Mouse (Mus musculus) MEL (cell line): Measurements from ENCODE around the gene Gm10964.

Experiments used
- CTCF ChIP-seq, 3 experiments: IDR thresholded peaks in 2 of 3; conservative IDR thresholded peaks in 1 of 3; 2 replicates each; pipeline ENCODE4 v1.5.1; 2011 to 2012; ENCODE audit warnings: low read length in 3 of 3, low read depth in 2 of 3, mild to moderate bottlenecking in 2 of 3, improper control_type of control experiment in 1 of 3, inconsistent platforms in 1 of 3, mixed read lengths in 1 of 3, moderate library complexity in 1 of 3; ENCODE audit not compliant: control insufficient read depth in 1 of 3, insufficient read depth in 1 of 3, poor library complexity in 1 of 3, severe bottlenecking in 1 of 3
- E2F4 ChIP-seq: IDR thresholded peaks from 2 replicates; pipeline ENCODE4 v1.6.1; 2011; ENCODE audit warnings: low read depth, low read length, improper control_type of control experiment, borderline replicate concordance
- EP300 ChIP-seq, 2 experiments: IDR thresholded peaks; 2 replicates each; pipeline ENCODE4 v1.6.1; 2011; ENCODE audit warnings: improper control_type of control experiment in 2 of 2, low read length in 2 of 2, low read depth in 1 of 2, mild to moderate bottlenecking in 1 of 2
- GATA1 ChIP-seq: IDR thresholded peaks from 2 replicates; pipeline ENCODE4 v1.6.1; 2011; ENCODE audit warnings: low read depth, low read length, improper control_type of control experiment
- HCFC1 ChIP-seq: IDR thresholded peaks from 2 replicates; pipeline ENCODE4 v1.6.1; 2012; ENCODE audit warnings: low read depth, mild to moderate bottlenecking, inconsistent platforms, low read length, improper control_type of control experiment, moderate library complexity
- KAT2A ChIP-seq: conservative IDR thresholded peaks from 2 replicates; pipeline ENCODE4 v1.6.1; 2012; ENCODE audit warnings: low read depth, low read length, improper control_type of control experiment, inconsistent platforms
- POLR2A ChIP-seq, 2 experiments: IDR thresholded peaks; 2 replicates each; pipeline ENCODE4 v1.6.1; 2011 to 2012; ENCODE audit warnings: low read length in 2 of 2, mild to moderate bottlenecking in 2 of 2, control low read depth in 1 of 2, improper control_type of control experiment in 1 of 2, low read depth in 1 of 2, moderate library complexity in 1 of 2; ENCODE audit not compliant: control insufficient read depth in 1 of 2, insufficient read depth in 1 of 2, poor library complexity in 1 of 2
- POLR2AphosphoS2 ChIP-seq: IDR thresholded peaks from 2 replicates; pipeline ENCODE4 v1.6.1; 2011; ENCODE audit warnings: low read length, improper control_type of control experiment
- TBP ChIP-seq: IDR thresholded peaks from 2 replicates; pipeline ENCODE4 v1.8.0; 2011; ENCODE audit warnings: low read depth, low read length, improper control_type of control experiment
- TCF12 ChIP-seq: IDR thresholded peaks from 2 replicates; pipeline ENCODE4 v1.6.1; 2014; ENCODE audit warnings: low read depth, mild to moderate bottlenecking, inconsistent platforms, low read length, improper control_type of control experiment, moderate library complexity
- USF1 ChIP-seq: IDR thresholded peaks from 2 replicates; pipeline ENCODE4 v1.6.1; 2014; ENCODE audit warnings: low read depth, mild to moderate bottlenecking, inconsistent platforms, low read length, improper control_type of control experiment, moderate library complexity

DNA sequence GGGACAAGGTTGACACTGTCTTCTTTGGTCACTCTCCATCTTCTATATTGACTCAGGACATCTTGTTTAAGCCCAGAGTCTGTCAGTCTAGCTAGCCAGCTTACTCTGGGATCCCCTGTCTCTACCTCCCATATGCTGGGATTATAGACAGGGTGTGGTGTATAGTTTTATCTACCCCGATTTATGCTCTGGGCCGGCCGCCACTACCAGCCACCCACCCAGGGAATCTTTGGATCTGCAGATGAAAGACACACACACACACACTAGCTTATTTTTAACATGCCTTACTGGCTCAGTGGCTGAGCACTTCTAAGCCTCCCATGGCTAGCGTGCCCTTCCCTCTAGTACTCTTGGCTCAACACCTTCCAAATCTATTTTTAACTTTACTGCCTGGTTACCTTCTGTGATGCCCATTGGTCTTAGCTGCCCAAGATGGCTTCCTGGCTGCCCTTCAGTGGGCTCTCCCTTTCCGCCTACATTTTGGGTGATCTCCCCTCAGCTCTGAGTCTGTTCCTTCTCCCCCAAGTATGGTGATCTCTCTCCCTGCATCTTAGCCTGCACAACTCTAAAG, 29.6 kb upstream of the Gm10964 start:
- TF ChIP-seq EP300 (IDR thresholded peaks at IDR 0.05; ENCODE audit: low read depth in 1 of 2, low read length in 2 of 2) (no peak), TBP (no peak), CTCF (IDR thresholded peaks at IDR 0.05 in 2 of 3, conservative IDR thresholded peaks at IDR 0.05 in 1 of 3; ENCODE audit: control insufficient read depth in 1 of 3, insufficient read depth in 1 of 3, low read depth in 2 of 3, low read length in 3 of 3, poor library complexity in 1 of 3, severe bottlenecking in 1 of 3) (no peak), HCFC1 (no peak), POLR2A (IDR thresholded peaks at IDR 0.05; ENCODE audit: control insufficient read depth in 1 of 2, insufficient read depth in 1 of 2, low read depth in 1 of 2, low read length in 2 of 2, poor library complexity in 1 of 2) (no peak), POLR2AphosphoS2 (no peak), TCF12 (no peak), USF1 (no peak), E2F4 (no peak), KAT2A (no peak), GATA1 (no peak)
